Mouse (Mus musculus): ENCODE data around the gene Ppm1k.
"Not testable (repeated sequence)": the region's sequence is repeated elsewhere in the genome, so short reads cannot be mapped to it uniquely, and the experiment has no call there.

Ppm1k gene

DNA sequence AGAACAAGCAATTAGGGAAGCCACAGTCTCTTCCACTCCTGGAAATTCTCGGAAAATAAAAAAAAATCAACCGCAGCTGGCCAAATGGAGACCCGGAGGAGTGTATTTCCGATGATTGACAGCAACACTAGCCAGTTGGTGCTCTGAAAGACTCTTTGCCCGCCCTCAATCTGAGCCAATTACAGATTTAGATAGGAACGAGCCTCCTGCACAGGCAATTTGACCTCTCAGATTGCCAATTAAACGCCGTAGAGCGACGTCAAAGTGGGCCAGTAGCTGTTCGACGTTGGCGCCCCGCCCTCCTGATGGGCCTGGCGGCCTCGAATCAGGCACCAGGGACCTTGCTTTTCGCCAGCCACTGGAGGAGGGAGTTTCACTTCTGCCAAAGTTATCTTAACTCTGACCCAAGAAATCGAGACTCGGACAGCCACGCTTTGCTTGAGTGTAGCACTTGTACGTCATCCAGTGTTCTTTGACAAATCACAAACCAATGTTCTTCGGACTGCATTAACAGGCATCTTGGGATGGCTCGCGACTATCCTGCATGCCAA is at the start of gene Ppm1k:
Gene Ppm1k, minus strand, starts transcription at position 83 of the 551 bp plus-strand sequence.
- peak; percentile 99 for DNase-seq

DNA sequence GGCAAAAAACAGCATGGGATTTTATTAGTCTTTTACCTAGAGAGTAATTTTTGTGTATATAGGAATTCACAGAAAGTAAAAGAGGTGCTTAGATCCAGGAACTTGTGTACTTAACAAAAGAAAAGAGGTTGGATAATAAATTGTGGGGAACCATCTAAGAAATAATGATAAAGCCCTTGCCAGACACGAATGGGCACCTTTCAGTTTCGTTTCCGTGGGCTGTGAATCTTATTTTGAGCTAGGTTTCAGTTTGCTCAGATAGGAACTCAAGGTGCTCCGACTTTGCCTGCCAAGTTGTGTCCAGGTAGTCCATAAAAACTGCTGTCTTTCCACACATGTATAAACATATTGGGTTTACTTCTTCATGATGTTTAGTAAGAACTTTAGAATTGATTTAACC is 47.1 kb upstream of the Ppm1k start:
- no peak for DNase-seq

DNA sequence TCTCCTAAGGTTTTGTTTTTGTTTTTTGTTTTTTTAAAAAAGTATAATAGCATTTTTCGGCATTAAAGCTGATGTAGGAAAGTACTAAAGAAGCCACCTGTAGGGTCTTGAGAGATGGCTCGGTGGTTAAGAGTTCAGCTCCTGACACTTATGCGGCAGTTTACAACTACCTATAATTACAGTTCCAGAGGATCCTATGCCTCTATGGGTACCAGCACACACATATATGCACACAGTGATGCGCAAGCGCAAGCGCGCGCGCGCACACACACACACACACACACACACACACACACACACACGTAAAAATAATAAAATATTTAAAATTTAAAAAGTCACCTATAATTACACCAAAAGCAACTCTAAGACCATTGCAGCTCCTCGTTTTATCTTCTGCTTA is 46.3 kb upstream of the Ppm1k start:
- DNase-seq = no peak

DNA sequence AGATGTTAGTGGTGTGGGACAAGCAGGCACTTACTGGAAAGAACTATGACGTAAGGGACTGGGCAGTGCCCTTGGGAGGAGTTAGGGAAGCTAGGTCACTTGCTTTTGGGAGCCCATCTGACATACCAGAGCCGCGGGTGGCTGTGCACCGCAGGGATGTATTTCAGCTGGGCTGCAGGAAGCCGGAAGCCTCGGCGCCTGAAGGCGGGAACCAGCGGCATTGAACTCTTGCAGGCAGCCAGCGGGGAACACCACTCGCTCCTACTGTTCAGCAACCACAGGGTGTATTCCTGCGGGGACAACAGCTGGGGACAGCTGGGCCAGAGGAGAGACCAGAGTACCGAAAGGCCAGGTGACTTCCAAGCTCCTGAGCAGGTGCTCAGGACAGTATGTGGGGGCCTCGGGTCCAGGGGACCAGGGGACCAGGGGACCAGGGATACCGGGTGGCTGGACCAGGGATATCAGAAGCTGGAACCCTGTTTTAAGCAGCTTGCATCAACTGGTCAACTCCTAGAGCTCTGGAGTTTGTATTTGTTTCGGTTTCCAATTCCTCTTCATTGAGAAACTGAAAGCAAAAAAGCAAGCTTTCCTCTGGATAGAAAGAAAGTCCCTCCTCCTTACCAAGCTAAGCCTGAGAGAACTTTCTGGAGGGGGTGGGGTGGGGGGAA is 45.7 kb upstream of the Ppm1k start, which contains the start of gene Herc6:
Gene Herc6, plus strand, starts transcription at position 120 of the 668 bp plus-strand sequence.
- DNase-seq = peak; percentile 81

DNA sequence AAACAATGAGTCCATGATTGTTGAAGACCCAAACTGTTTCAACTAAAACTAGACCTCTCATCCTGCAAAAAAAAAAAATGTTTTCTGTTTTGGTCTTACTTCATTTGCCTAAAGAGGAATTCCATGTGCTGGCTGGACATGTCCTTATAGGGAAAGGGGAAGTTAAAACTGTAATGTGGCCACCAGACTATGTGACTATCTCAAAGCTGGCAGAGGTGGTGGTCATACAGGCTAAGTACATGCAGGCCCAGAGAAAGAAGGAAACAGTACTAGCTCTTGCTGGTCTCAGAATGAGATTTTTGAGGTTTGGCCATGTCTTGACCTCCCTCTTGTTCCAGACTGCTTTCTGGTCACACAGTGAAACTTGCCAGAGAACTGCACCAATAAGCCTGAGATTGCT is 36.3 kb upstream of the Ppm1k start:
- no peak for DNase-seq

DNA sequence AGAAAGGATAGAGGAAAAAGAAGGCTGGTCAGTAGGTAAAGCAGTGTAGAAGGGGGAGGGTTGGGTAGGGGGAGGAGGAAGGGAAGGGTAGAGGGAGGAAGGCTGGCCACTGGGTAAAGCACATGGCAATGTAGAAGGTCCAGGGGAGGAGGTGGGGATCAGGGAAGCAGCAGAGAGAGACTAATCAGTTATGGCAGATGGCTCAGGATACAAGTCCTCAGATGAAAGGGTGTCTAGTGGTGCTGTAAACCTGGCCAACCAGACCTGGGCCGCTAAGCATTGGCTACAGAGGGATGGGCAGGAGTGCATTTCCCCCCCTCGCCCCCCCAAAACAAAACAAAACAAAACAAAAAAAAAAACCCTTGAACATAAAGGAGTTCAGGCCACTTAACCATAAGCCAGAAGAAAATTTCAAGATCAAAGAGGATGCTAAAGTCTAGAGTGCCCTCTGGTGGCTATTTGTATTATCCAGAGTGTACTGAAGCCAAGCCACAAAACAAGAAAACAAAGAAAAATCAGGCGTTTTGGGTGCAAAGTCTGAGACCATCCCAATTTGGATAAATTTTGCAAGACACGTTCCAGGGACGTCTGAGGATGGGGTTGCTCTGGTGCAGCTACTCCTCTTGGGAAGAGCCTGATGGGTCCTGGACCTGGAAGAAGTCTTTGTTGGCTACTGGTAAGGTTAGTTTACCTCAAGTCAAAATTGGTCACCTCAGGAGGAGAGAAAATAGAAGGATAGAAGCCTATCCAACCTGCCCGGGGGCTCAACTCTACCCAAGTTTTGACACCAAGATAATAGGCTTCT is 35.1 kb upstream of the Ppm1k start:
- peak; percentile 62 for DNase-seq

DNA sequence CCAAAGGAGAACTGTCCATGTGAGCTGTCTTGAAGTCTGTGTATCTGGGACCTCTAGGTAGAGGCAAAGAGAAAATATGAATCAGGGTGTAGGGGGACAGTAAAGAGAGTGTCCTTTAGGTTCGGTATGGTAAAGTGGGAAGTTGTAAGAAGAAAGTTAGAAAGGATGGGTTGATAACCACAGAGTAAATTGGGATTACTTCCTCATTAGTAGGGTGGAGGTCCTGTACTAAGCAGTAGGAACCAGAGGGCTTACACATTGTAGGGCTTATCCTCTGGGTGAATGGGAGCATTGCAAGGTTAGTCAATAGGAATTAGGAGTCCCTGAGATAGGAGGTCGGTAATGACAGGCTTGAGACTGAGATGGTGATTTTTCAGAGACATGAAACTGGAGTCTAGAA is 32.4 kb upstream of the Ppm1k start:
- no peak for DNase-seq

DNA sequence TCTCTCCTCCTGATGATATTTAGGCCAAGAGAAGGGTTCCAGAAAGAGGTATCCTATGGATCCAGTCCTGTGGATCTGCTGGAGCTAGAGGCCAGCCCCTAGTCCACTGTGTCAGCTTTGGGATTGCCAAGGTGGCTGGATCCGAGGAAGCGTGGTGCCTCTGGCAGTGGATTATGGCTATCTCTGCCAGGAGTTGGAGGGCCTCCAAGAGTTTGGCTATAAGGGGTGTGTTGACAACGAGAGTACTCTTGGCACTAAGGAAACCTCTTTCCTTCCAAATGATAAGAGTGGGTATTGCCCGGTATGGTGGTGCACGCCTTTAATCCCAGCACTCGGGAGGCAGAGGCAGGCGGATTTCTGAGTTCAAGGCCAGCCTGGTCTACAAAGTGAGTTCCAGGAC is 30.2 kb upstream of the Ppm1k start:
- no peak for DNase-seq

DNA sequence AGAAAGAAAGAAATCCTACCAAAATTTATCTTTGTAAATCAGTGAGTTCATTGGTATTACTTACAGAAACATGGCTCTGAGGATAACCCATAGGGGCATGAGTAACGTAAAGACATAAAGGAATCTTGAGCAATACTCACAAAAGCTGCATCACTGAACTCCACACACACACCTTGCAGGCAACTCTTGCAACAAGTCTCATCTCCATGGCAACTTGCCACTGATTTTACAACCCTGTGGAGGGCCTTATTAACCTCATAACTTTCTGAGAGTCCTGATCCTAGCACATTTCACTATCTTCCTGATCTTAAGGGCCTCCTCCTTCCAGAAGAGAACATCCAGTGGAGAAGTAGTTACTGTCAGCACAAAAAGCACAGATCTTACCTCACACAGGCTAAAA is 28.2 kb upstream of the Ppm1k start:
- DNase-seq = no peak

DNA sequence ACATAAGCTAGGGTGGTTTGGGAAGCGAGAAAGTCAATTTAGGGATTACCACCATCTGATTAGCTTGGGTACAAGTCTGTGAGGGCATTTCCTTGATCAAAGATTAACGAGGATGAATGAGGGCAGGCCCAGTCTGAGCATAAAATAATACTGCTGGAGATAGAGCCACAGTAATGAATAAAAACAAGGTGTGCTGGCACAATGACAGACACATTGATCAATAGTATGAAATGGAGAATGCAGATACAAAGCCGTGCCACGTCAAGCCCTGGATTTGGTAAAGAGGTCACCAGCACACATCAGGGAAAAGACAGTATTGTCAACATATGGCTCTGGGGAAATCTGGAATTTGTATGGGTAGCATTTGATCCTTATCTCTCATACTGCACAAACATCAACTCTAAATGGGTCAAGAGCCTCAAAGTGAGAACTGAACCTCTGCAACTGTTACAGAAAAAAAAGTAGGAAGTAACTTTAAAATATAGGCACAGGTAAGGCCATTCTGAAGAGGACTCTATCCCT is 22.6 kb upstream of the Ppm1k start:
- DNase-seq = no peak

DNA sequence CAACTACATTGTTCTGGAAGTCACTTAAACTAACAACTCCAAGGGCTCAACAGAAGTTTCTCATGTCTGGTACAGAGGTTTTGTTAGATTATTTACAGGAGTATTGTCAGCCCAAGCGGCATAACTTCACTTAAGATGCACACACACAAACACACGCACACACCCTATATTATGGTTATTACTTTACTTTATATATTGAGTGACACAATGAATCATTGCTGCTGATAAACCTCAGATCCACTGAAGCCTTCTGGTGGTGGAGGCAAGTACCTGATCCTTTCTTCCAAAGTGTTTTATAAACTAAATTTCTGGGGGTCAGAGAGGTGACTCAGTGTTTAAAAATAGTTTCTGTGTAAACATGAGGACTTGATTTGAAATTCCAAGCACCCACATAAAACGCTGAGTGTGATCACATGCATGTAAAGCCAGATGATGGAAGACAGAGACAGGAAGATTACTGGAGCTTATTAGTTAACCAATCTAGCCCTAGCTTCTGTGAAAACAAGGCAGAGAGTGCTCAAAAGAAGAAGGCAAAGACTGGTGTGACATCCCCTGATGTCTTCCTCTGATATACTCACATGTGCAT is 16.0 kb upstream of the Ppm1k start:
- no peak for DNase-seq

DNA sequence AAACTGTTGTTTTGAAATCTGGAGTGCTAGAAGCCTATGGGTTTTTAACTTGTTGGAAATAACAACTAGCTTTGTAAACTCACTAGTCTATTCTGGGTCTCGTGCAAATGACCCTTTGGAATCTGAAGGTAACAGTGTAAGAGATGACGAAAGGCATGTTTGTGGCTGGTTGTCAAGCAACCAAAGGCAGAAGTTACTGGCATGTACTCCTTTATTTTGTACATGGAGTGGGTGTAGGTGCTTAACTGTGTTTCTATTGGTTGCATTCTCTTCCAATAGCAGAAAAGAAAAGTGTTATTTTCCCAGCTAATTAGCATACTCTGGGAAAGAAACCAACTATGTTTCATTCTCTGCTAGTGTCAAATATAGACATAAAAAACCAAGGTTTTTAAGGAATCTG is 9.6 kb upstream of the Ppm1k start:
- DNase-seq = no peak

DNA sequence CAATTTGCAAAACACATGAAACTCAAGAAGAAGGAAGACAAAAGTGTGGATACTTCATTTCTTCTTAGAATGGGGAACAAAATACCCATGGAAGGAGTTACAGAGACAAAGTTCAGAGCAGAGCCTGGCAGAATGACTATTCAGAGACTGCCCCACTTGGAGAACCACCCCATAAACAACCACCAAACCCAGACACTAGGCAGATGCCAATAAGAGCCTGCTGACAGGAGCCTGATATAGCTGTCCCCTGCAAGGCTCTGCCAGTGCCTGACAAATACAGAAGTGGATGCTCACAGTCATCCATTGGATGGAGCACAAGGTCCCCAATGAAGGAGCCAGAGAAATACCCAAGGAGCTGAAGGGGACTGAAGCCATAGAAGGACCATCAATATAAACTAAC is 8.3 kb upstream of the Ppm1k start:
- DNase-seq = not testable (repeated sequence)

DNA sequence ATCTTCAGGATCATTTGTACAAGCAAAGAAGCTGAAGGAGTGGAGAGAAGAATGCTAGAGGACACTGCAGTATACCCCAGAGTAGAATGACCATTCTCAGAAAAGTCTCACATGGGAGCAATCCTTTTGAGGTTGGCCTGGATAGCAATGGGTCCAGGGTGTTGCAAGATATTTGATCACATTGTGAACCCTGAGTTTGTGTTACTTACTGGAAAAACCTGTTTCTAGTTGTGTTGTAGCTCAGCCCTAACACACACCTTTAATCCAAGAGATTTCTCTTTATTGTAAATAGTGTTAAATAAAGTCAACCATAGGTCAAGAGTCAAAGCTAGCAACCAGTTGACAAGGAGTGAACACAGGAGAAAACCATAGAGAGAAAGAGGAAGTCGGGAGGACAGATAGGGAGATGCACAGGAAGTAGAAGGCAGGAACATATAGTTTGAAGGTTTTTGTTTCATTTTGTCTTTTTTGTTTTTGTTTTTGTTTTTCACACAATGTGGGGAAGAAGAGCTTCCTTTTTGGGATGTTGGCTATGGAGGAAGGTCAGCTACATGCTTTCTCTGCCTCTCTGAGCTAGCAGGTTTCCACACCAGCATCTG is 6.6 kb upstream of the Ppm1k start:
- no peak for DNase-seq

DNA sequence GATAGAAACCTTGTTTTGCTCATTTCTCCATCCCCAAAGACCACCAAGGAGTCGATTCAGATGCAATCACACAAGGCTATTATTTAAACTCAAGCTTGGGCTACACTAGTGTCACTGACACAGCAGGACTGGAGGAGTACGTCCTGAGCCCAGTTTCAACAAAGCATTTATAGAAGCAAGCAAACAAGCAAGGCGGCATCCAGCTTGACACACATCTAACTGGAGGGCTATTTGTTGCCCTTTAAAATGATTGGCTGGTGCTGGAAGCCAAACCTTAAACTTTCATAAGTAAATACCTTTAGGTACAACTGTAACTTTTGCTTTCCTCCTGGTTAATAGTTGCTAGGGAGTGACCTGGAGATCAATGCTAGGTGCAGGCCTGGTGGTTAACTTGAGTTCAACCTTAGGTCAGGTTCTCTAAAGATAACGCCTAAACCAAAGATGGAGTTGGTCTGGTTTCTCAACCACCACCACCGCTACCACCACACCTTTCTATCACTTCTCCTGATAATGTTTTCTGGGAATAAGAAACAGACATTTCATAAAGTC is 5.8 kb upstream of the Ppm1k start:
- DNase-seq = no peak

DNA sequence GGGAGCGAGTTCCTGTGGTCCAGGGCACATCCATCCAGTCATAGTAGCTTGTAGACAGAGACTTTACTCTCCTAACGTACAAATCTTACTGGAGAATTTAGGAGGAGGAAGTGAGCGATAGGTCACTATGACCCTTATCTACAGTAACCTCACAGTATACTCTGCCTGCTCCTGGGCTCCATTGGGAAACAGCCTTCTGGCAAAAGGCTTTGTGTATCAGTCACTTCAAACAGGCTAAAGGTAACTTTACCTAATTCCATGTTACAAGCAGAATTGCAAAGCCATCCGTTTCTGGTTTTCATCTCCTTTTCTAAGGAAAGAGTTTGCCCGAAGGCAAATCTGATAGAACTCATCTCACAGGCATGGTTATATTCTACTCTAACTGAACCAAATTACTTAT is 2.6 kb upstream of the Ppm1k start:
- no peak for DNase-seq

DNA sequence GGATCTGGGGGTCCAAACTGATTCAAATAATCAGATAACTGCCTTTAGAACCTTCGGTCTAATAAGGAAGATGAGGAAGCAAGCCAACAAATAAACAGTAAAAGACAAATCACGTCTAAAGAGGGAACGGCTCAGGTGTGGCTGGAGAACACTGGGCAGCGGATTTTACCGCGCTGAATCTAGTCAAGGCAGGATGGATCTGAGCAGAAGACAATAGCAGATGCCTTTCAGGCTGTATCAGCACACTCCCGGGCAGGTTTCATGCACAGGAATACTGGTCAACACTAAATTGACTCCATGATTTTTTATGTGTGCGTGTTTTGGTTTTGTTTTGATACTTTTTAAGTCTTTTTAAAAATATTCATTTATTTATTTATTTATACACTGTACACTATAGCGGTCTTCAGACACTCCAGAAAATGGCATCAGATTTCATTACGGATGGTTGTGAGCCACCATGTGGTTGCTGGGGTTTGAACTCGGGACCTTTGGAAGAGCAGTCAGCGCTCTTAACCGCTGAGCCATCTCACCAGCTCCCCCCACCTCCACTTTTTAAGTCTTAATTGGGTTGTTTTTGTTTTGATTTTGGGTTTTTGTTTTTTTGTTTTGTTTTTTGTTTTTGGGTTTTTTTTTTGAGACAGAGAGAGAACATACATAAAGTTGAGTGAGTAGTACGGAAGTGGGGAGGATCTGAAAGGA is 852 bp upstream of the Ppm1k start:
- peak; percentile 25 for DNase-seq

DNA sequence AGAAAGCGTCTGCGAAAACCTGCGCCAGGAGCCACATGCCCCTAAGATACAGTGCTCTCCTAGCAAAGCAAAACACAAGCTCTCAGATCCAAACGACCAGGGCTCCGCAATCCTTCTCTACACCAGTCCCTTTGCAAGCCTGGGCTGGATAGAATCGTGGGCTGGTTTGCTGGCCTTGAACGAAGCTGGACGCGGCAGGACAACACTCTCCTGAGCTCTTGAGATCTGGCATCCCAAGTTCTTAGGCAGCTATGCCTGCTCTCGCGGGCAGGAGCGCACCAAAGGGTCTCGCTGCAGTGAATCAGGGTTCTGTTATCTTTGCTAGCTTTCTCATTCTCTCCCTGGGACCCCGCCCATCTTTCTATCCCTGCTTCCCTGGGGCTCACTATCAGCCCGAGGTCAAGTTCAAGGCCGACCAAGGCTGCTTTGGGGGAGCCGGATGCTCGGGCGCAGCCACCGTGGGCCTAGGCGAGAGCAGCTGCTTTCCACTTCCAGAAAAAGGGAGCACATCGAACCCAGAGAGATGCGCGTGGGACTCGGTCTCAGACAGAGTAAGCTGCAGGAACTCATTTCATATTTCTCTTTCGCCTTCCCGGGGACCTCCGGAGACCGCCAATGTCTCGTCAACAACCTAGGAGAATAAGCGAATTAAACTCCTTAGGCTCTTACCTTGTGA is 519 bp downstream of the Ppm1k start:
- DNase-seq = peak; percentile 55

DNA sequence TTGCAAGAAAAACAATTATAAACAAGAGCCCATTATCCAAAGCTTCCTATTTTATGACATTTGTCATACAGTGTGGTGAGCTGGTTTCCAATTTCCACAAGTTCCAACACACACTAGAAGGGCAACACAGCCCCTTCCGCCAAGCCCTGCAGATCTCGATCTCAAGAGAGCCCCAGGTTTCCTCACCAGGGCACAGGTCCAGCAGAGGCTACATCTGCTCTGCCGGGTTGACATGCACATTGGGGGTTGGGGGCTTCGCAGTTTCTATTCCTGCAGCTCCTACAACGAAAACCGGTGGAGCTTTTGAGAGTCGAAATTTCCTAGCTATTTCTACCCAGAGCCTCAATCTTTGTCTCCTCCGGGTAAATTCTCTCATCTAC is 1.0 kb downstream of the Ppm1k start:
- DNase-seq = peak; percentile 51

DNA sequence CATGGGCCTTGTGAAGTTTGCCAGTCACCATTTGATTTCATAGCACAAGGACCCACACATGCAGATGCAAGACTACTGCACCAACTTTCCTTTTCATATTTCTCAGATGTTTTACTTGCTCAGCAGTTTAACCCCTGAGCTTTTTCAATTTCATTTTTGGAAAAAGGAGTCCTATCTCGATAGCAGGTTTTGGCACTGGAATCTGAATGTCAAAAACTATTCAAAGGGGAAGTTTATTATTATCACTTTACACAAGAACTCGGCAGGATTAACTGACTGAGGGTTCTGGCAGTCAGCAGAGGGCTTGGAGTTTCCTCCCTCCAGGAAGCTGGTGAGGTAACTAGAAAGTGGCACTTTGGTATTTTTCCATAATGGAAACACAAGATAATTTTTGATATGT is 1.9 kb downstream of the Ppm1k start:
- no peak for DNase-seq

DNA sequence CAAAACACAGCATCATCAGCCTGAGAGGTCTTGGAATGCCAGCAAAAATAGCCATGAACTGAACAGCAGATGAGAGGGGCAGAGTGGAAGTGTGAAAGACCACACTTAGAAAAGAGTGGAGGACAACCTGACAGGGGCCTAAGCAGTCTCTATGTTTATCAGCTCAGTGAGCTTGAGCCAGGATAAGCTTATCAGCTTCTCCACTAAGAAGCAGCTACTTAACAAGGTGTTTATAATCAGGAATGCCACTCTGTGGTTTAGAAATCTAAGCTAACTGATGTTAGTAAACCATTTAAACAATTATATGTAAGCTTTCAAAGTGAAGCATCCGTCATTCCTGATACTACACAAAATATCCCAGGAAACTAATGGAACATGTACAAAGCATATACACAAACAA is 3.2 kb downstream of the Ppm1k start:
- no peak for DNase-seq

DNA sequence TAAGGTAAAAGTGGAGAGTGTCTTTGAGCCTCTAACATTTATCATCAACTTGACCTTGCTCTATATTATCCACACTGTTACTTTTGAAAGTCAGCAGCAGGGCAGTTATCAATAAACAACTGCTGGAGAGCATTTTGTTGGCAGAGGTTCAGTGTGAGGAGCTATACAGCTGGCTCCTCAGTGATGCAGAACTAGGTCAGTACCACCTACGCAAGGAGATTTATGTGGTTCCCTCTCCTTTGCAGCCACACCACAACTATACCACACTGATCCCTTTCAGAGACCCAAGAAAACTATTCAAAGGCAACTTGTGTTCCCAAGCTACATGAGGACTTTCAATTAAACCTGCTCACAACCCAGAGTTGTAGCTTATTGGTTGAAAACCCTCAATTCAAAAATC is 3.8 kb downstream of the Ppm1k start:
- no peak for DNase-seq

Measured in kidney, postnatal 10 days (tissue).